Mouse (Mus musculus) kidney, postnatal 0 days (tissue): ENCODE results near the gene Il17rc. TPM values are rescaled to one million over a fixed set of nuclear protein-coding genes. Genes with fewer than 3 reads are reported as not detected.
A peak's percentile ranks its signal among the peaks of the same experiment; 100 is the strongest.

Experiments used
- ATAC-seq: fragments of 200-750 bp; cut with Nextera tagmentation; replicated peaks from 2 replicates; pipeline ENCODE4 v1.8.0; 2017; ENCODE audit warnings: low read depth, moderate number of reproducible peaks, moderate TSS enrichment, moderate library complexity; ENCODE audit not compliant: low FRiP score
- DNase-seq: peaks from one replicate; pipeline ENCODE4 v3.0.0-alpha.2; 2016; ENCODE audit warnings: low spot score
- H3K27ac ChIP-seq: fragments of 300-500 bp; sonication (generic); 2 replicates; pipeline ENCODE4 v1.5.1; 2014; ENCODE audit warnings: mild to moderate bottlenecking
- H3K27me3 ChIP-seq: fragments of 300-500 bp; sonication (generic); 2 replicates; pipeline ENCODE4 v1.6.1; 2014; ENCODE audit warnings: low read length, mixed read lengths; ENCODE audit not compliant: insufficient read depth
- H3K36me3 ChIP-seq: fragments of 300-500 bp; sonication (generic); 2 replicates; pipeline ENCODE4 v1.6.1; 2014; ENCODE audit warnings: low read length, mixed read lengths; ENCODE audit not compliant: insufficient read depth
- H3K4me1 ChIP-seq: fragments of 300-500 bp; sonication (generic); replicated peaks from 2 replicates; pipeline ENCODE4 v1.6.1; 2014; ENCODE audit warnings: antibody characterized with exemption, low read length, mixed read lengths; ENCODE audit not compliant: insufficient read depth
- H3K4me2 ChIP-seq: fragments of 300-500 bp; sonication (generic); 2 replicates; pipeline ENCODE4 v1.6.1; 2014; ENCODE audit warnings: mild to moderate bottlenecking, low read length, moderate library complexity, mixed read lengths
- H3K4me3 ChIP-seq: fragments of 300-500 bp; sonication (generic); replicated peaks from 2 replicates; pipeline ENCODE4 v1.5.1; 2014; ENCODE audit warnings: low read depth, low read length
- H3K9ac ChIP-seq: fragments of 300-500 bp; sonication (generic); 2 replicates; pipeline ENCODE4 v1.6.1; 2014; ENCODE audit warnings: low read depth, low read length
- H3K9me3 ChIP-seq: fragments of 300-500 bp; sonication (generic); replicated peaks from 2 replicates; pipeline ENCODE4 v1.6.1; 2016; ENCODE audit warnings: low read length, inconsistent platforms, mixed read lengths
- CTCF ChIP-seq: IDR thresholded peaks from 2 replicates; pipeline ENCODE4 v1.5.1; 2016; ENCODE audit warnings: antibody characterized with exemption, low read depth, mild to moderate bottlenecking, moderate library complexity
- WGBS: fragments of 180-500 bp; shearing (Covaris S2); extraction: QIAGEN DNeasy Blood & Tissue Kit; methylation state at CpG from one replicate; pipeline ENCODE4 v1.1.7; 2014; 5-methylcytosine and 5-hydroxymethylcytosine counted together
- polyA plus RNA-seq: library from polyadenylated mRNA; unstranded; fragments of >200 nt; fragmentation: Nextera tagmentation; extraction: Ambion mirVana; gene quantifications from 2 replicates; pipeline ENCODE4 v1.2.1, GENCODE M21; 2015

The Il17rc gene
- polyA plus RNA-seq, 1 experiment from 2014 or later: 28.0 TPM

GRCm38 (mm10) chr6:113438721-113439430 is 32.4 kb upstream of the Il17rc start:
- no peak for ATAC-seq

GRCm38 (mm10) chr6:113440686-113441085 is 30.5 kb upstream of the Il17rc start:
- no peak overlapping the region for H3K9ac ChIP-seq
- 86% methylated on average over 3 of the region's 3 CpGs for WGBS

More at GRCm38 (mm10) chr6:113438721-113439430, 32.4 kb upstream of the Il17rc start:
- no peak overlapping the region for H3K4me3 ChIP-seq
- H3K9ac ChIP-seq: no peak overlapping the region
- H3K36me3 ChIP-seq: no peaks in the 10 kb centered on the region
- WGBS: 52% methylated on average over 12 of the region's 12 CpGs
- H3K27ac ChIP-seq: no peak overlapping the region
- TF ChIP-seq CTCF: no peak
- H3K4me2 ChIP-seq: no peak overlapping the region
- DNase-seq: no peak
- H3K9me3 ChIP-seq: no peaks in the 10 kb centered on the region
- H3K4me1 ChIP-seq: no peaks in the 10 kb centered on the region
- no peaks in the 10 kb centered on the region for H3K27me3 ChIP-seq

GRCm38 (mm10) chr6:113441147-113441680 is 30.0 kb upstream of the Il17rc start:
- TF ChIP-seq CTCF: peak; percentile 94
- no peaks in the 10 kb centered on the region for H3K27me3 ChIP-seq
- DNase-seq (peak; percentile 83), ATAC-seq (no peak)
- no peaks in the 10 kb centered on the region for H3K36me3 ChIP-seq
- H3K4me1 ChIP-seq: no peaks in the 10 kb centered on the region
- H3K4me2 ChIP-seq: no peak overlapping the region
- H3K9ac ChIP-seq: no peak overlapping the region
- H3K27ac ChIP-seq: no peak overlapping the region
- H3K9me3 ChIP-seq: no peaks in the 10 kb centered on the region
- no peak overlapping the region for H3K4me3 ChIP-seq
- WGBS: 57% methylated on average over 7 of the region's 7 CpGs

More at GRCm38 (mm10) chr6:113440686-113441085, 30.5 kb upstream of the Il17rc start:
- Histone ChIP-seq H3K4me2 (no peak overlapping the region), H3K27me3 (no peaks in the 10 kb centered on the region), H3K27ac (no peak overlapping the region), H3K9me3 (no peaks in the 10 kb centered on the region), H3K4me1 (no peaks in the 10 kb centered on the region), H3K36me3 (no peaks in the 10 kb centered on the region), H3K4me3 (no peak overlapping the region)
- DNase-seq: no peak
- TF ChIP-seq CTCF: no peak
- ATAC-seq: no peak

- Histone ChIP-seq H3K4me2 (peak overlapping the region; percentile 82), H3K4me1 (no peaks in the 10 kb centered on the region), H3K27ac (peak overlapping the region; percentile 85), H3K9ac (peak overlapping the region; percentile 96), H3K4me3 (peak overlapping the region; percentile 94), H3K9me3 (no peaks in the 10 kb centered on the region), H3K27me3 (no peaks in the 10 kb centered on the region), H3K36me3 (peaks cover 5% of the 10 kb centered on the region; the same call in 1 of the 2 replicates)
- no peak for DNase-seq
- ATAC-seq: no peak
- TF ChIP-seq CTCF: no peak
- WGBS: 39% methylated on average over 9 of the region's 9 CpGs
These were observed 29.2 kb upstream of the Il17rc start for GRCm38 (mm10) chr6:113442087-113442441.

GRCm38 (mm10) chr6:113442442-113443090 is 28.7 kb upstream of the Il17rc start, which contains the start of gene Jagn1:
Gene Jagn1, plus strand, starts transcription at chr6:113442569.
- Histone ChIP-seq H3K27ac (peak within 1 kb of the TSS; percentile 85), H3K27me3 (no peaks in the 10 kb centered on the region), H3K4me3 (peak within 1 kb of the TSS; percentile 94), H3K9ac (peak within 1 kb of the TSS; percentile 96), H3K4me2 (peak within 1 kb of the TSS; percentile 82), H3K4me1 (no peaks in the 10 kb centered on the region), H3K9me3 (no peaks in the 10 kb centered on the region), H3K36me3 (peaks cover 10% of the 10 kb centered on the region)
- TF ChIP-seq CTCF: no peak
- DNase-seq (peak; percentile 97), ATAC-seq (peak; percentile 78)
- under 1% methylated on average over 44 of the region's 45 CpGs for WGBS

GRCm38 (mm10) chr6:113443091-113443490 is 28.1 kb upstream of the Il17rc start:
- Histone ChIP-seq H3K27me3 (no peaks in the 10 kb centered on the region), H3K9me3 (no peaks in the 10 kb centered on the region), H3K36me3 (peaks cover 15% of the 10 kb centered on the region), H3K4me1 (no peaks in the 10 kb centered on the region), H3K27ac (peak overlapping the region; percentile 85), H3K4me2 (peak overlapping the region; percentile 82), H3K4me3 (peak overlapping the region; percentile 94), H3K9ac (peak overlapping the region; percentile 96)
- peak; percentile 51 for TF ChIP-seq CTCF
- DNase-seq (no peak), ATAC-seq (no peak)
- WGBS: 45% methylated on average over 12 of the region's 12 CpGs
